Mouse (Mus musculus): ENCODE data around the gene Tex44. TPM values are rescaled to one million over a fixed set of nuclear protein-coding genes. Genes with fewer than 3 reads are reported as not detected.

The Tex44 gene
- polyA plus RNA-seq, 1 experiment from 2014 or later = not detected

- Histone ChIP-seq H3K4me3 (ENCODE audit: low read depth, low read length) (no peak overlapping the region), H3K27me3 (ENCODE audit: control insufficient read depth, insufficient read depth, low read length) (no peaks in the 10 kb centered on the region), H3K27ac (ENCODE audit: low read length) (no peak overlapping the region), H3K9me3 (ENCODE audit: control insufficient read depth, low read depth, low read length) (no peaks in the 10 kb centered on the region), H3K4me2 (replicated peaks; ENCODE audit: low read depth, low read length) (no peak overlapping the region), H3K36me3 (ENCODE audit: control insufficient read depth, insufficient read depth, low read length) (no peaks in the 10 kb centered on the region), H3K4me1 (ENCODE audit: control insufficient read depth, insufficient read depth, low read length) (0 out of 2 replicates have a peak, but pooled peaks cover 4% of the 10 kb centered on the region), H3K9ac (replicated peaks; ENCODE audit: low read depth, low read length) (no peak overlapping the region)
- 34% methylated on average over 11 of the region's 11 CpGs for WGBS
- no peak for ATAC-seq (ENCODE audit: insufficient number of reproducible peaks, insufficient read depth, low FRiP score, low read depth)
Observed at GRCm38 (mm10) chr1:86424835-86425547, 1.1 kb upstream of the Tex44 start.

GRCm38 (mm10) chr1:86430056-86430455 is 3.9 kb downstream of the Tex44 start:
- Histone ChIP-seq H3K4me2 (replicated peaks; ENCODE audit: low read depth, low read length) (no peak overlapping the region), H3K4me1 (ENCODE audit: control insufficient read depth, insufficient read depth, low read length) (peaks cover 7% of the 10 kb centered on the region), H3K27ac (ENCODE audit: low read length) (no peak overlapping the region), H3K4me3 (ENCODE audit: low read depth, low read length) (no peak overlapping the region), H3K36me3 (ENCODE audit: control insufficient read depth, insufficient read depth, low read length) (no peaks in the 10 kb centered on the region), H3K27me3 (ENCODE audit: control insufficient read depth, insufficient read depth, low read length) (no peaks in the 10 kb centered on the region), H3K9ac (replicated peaks; ENCODE audit: low read depth, low read length) (no peak overlapping the region), H3K9me3 (ENCODE audit: control insufficient read depth, low read depth, low read length) (no peaks in the 10 kb centered on the region)
- ATAC-seq (ENCODE audit: insufficient number of reproducible peaks, insufficient read depth, low FRiP score, low read depth) = no peak
- WGBS = 43% methylated on average over 2 of the region's 2 CpGs

GRCm38 (mm10) chr1:86432778-86433177 is 6.6 kb downstream of the Tex44 start:
- H3K27ac ChIP-seq (ENCODE audit: low read length) = no peak overlapping the region; the same call in 1 of the 2 replicates
- H3K36me3 ChIP-seq (ENCODE audit: control insufficient read depth, insufficient read depth, low read length) = no peaks in the 10 kb centered on the region
- no peaks in the 10 kb centered on the region for H3K9me3 ChIP-seq (ENCODE audit: control insufficient read depth, low read depth, low read length)
- H3K4me3 ChIP-seq (ENCODE audit: low read depth, low read length) = no peak overlapping the region
- no peaks in the 10 kb centered on the region for H3K27me3 ChIP-seq (ENCODE audit: control insufficient read depth, insufficient read depth, low read length)
- H3K9ac ChIP-seq (replicated peaks; ENCODE audit: low read depth, low read length) = no peak overlapping the region
- H3K4me2 ChIP-seq (replicated peaks; ENCODE audit: low read depth, low read length) = no peak overlapping the region
- 71% methylated on average over 4 of the region's 4 CpGs for WGBS
- no peak for ATAC-seq (ENCODE audit: insufficient number of reproducible peaks, insufficient read depth, low FRiP score, low read depth)
- peaks cover 19% of the 10 kb centered on the region for H3K4me1 ChIP-seq (ENCODE audit: control insufficient read depth, insufficient read depth, low read length)

GRCm38 (mm10) chr1:86433359-86433758 is 7.2 kb downstream of the Tex44 start:
- Histone ChIP-seq H3K9me3 (ENCODE audit: control insufficient read depth, low read depth, low read length) (no peaks in the 10 kb centered on the region), H3K9ac (replicated peaks; ENCODE audit: low read depth, low read length) (no peak overlapping the region), H3K27ac (ENCODE audit: low read length) (peak overlapping the region; percentile 99), H3K27me3 (ENCODE audit: control insufficient read depth, insufficient read depth, low read length) (no peaks in the 10 kb centered on the region), H3K4me1 (ENCODE audit: control insufficient read depth, insufficient read depth, low read length) (peaks cover 22% of the 10 kb centered on the region), H3K4me2 (replicated peaks; ENCODE audit: low read depth, low read length) (no peak overlapping the region), H3K4me3 (ENCODE audit: low read depth, low read length) (no peak overlapping the region), H3K36me3 (ENCODE audit: control insufficient read depth, insufficient read depth, low read length) (no peaks in the 10 kb centered on the region)
- 68% methylated on average over 7 of the region's 7 CpGs for WGBS
- no peak for ATAC-seq (ENCODE audit: insufficient number of reproducible peaks, insufficient read depth, low FRiP score, low read depth)

- Histone ChIP-seq H3K9me3 (ENCODE audit: control insufficient read depth, low read depth, low read length) (no peaks in the 10 kb centered on the region), H3K4me1 (ENCODE audit: control insufficient read depth, insufficient read depth, low read length) (peaks cover 22% of the 10 kb centered on the region), H3K4me2 (replicated peaks; ENCODE audit: low read depth, low read length) (peak overlapping the region; percentile 74), H3K27me3 (ENCODE audit: control insufficient read depth, insufficient read depth, low read length) (no peaks in the 10 kb centered on the region), H3K36me3 (ENCODE audit: control insufficient read depth, insufficient read depth, low read length) (no peaks in the 10 kb centered on the region), H3K9ac (replicated peaks; ENCODE audit: low read depth, low read length) (peak overlapping the region; percentile 26), H3K27ac (ENCODE audit: low read length) (peak overlapping the region; percentile 99), H3K4me3 (ENCODE audit: low read depth, low read length) (peak overlapping the region; percentile 40)
- peak; percentile 56 for ATAC-seq (ENCODE audit: insufficient number of reproducible peaks, insufficient read depth, low FRiP score, low read depth)
- WGBS = 0% methylated on average over 12 of the region's 12 CpGs
Observed at GRCm38 (mm10) chr1:86434001-86434400, 7.9 kb downstream of the Tex44 start.

GRCm38 (mm10) chr1:86434439-86435201 is 8.5 kb downstream of the Tex44 start:
- no peaks in the 10 kb centered on the region for H3K27me3 ChIP-seq (ENCODE audit: control insufficient read depth, insufficient read depth, low read length)
- H3K4me1 ChIP-seq (ENCODE audit: control insufficient read depth, insufficient read depth, low read length) = peaks cover 22% of the 10 kb centered on the region
- H3K27ac ChIP-seq (ENCODE audit: low read length) = peak overlapping the region; percentile 99
- H3K36me3 ChIP-seq (ENCODE audit: control insufficient read depth, insufficient read depth, low read length) = no peaks in the 10 kb centered on the region
- 4% methylated on average over 38 of the region's 46 CpGs for WGBS
- no peaks in the 10 kb centered on the region for H3K9me3 ChIP-seq (ENCODE audit: control insufficient read depth, low read depth, low read length)
- H3K9ac ChIP-seq (replicated peaks; ENCODE audit: low read depth, low read length) = peak overlapping the region; percentile 78
- H3K4me2 ChIP-seq (replicated peaks; ENCODE audit: low read depth, low read length) = peak overlapping the region; percentile 74
- ATAC-seq (ENCODE audit: insufficient number of reproducible peaks, insufficient read depth, low FRiP score, low read depth) = peak; percentile 92
- peak overlapping the region; percentile 40 for H3K4me3 ChIP-seq (ENCODE audit: low read depth, low read length)

- 25% methylated on average over 13 of the region's 13 CpGs for WGBS
- no peaks in the 10 kb centered on the region for H3K36me3 ChIP-seq (ENCODE audit: control insufficient read depth, insufficient read depth, low read length)
- peak overlapping the region; percentile 74 for H3K4me2 ChIP-seq (replicated peaks; ENCODE audit: low read depth, low read length)
- no peaks in the 10 kb centered on the region for H3K9me3 ChIP-seq (ENCODE audit: control insufficient read depth, low read depth, low read length)
- no peaks in the 10 kb centered on the region for H3K27me3 ChIP-seq (ENCODE audit: control insufficient read depth, insufficient read depth, low read length)
- peak overlapping the region; percentile 78; the same call in 1 of the 2 replicates for H3K9ac ChIP-seq (replicated peaks; ENCODE audit: low read depth, low read length)
- peak overlapping the region; percentile 40; the same call in 1 of the 2 replicates for H3K4me3 ChIP-seq (ENCODE audit: low read depth, low read length)
- peak; percentile 25 for ATAC-seq (ENCODE audit: insufficient number of reproducible peaks, insufficient read depth, low FRiP score, low read depth)
- peaks cover 22% of the 10 kb centered on the region for H3K4me1 ChIP-seq (ENCODE audit: control insufficient read depth, insufficient read depth, low read length)
- H3K27ac ChIP-seq (ENCODE audit: low read length) = peak overlapping the region; percentile 99
Observed at GRCm38 (mm10) chr1:86435302-86435821, 9.2 kb downstream of the Tex44 start.

- no peak for ATAC-seq (ENCODE audit: insufficient number of reproducible peaks, insufficient read depth, low FRiP score, low read depth)
- Histone ChIP-seq H3K27me3 (ENCODE audit: control insufficient read depth, insufficient read depth, low read length) (no peaks in the 10 kb centered on the region), H3K4me3 (ENCODE audit: low read depth, low read length) (no peak overlapping the region), H3K36me3 (ENCODE audit: control insufficient read depth, insufficient read depth, low read length) (no peaks in the 10 kb centered on the region), H3K9ac (replicated peaks; ENCODE audit: low read depth, low read length) (no peak overlapping the region; the same call in 1 of the 2 replicates), H3K4me2 (replicated peaks; ENCODE audit: low read depth, low read length) (no peak overlapping the region), H3K4me1 (ENCODE audit: control insufficient read depth, insufficient read depth, low read length) (peaks cover 25% of the 10 kb centered on the region), H3K27ac (ENCODE audit: low read length) (no peak overlapping the region), H3K9me3 (ENCODE audit: control insufficient read depth, low read depth, low read length) (no peaks in the 10 kb centered on the region)
- WGBS = 44% methylated on average over 9 of the region's 9 CpGs
Observed at GRCm38 (mm10) chr1:86437219-86438013, 11.3 kb downstream of the Tex44 start.

All from stomach, embryonic 14.5 days (tissue).